Mouse (Mus musculus): ENCODE results near the gene Dhx37. TPM values are rescaled to one million over a fixed set of nuclear protein-coding genes. Genes with fewer than 3 reads are reported as not detected.
"Not testable (repeated sequence)": the region's sequence is repeated elsewhere in the genome, so short reads cannot be mapped to it uniquely, and the experiment has no call there.

The Dhx37 gene
- total RNA-seq, 2 experiments from 2014 or later: 4.3 to 4.4 TPM

- H3K27ac ChIP-seq: peak within 1 kb of the TSS; percentile 98
- peak; percentile 95 for DNase-seq
- H3K4me3 ChIP-seq: peak within 1 kb of the TSS; percentile 81
- intact Hi-C loops (cut with DNase I): loop anchor here (2.0 kb wide), 1 partner anchor 15 kb away; no protein-coding TSS in a partner anchor
- no peak for TF ChIP-seq CTCF (IDR thresholded peaks at IDR 0.05)
These were observed 44.1 kb downstream of the Dhx37 start, which contains the start of gene Ubc for GRCm38 (mm10) chr5:125389579-125390441. Gene Ubc, minus strand, starts transcription at chr5:125390202.

GRCm38 (mm10) chr5:125389131-125389578, 44.8 kb downstream of the Dhx37 start, which contains the start of gene Gm10382:
Gene Gm10382, plus strand, starts transcription at chr5:125389322.
- Histone ChIP-seq H3K4me3 (peak within 1 kb of the TSS; percentile 81), H3K27ac (peak within 1 kb of the TSS; percentile 98)
- intact Hi-C loops (cut with DNase I): loop anchor here (2.0 kb wide), 1 partner anchor 16 kb away; no protein-coding TSS in a partner anchor
- TF ChIP-seq CTCF (IDR thresholded peaks at IDR 0.05): no peak
- DNase-seq: peak; percentile 91

GRCm38 (mm10) chr5:125388358-125389092, 45.4 kb downstream of the Dhx37 start:
- intact Hi-C loops (cut with DNase I): loop anchor here (2.0 kb wide), 1 partner anchor 16 kb away; no protein-coding TSS in a partner anchor
- no peak for TF ChIP-seq CTCF (IDR thresholded peaks at IDR 0.05)

GRCm38 (mm10) chr5:125387295-125387694, 46.6 kb downstream of the Dhx37 start:
- H3K27ac ChIP-seq; intact Hi-C loops (cut with DNase I); DNase-seq: not testable (repeated sequence)
- peak overlapping the region; percentile 51 for H3K4me3 ChIP-seq

More at GRCm38 (mm10) chr5:125388358-125389092, 45.4 kb downstream of the Dhx37 start:
- peak overlapping the region; percentile 81 for H3K4me3 ChIP-seq
- DNase-seq: peak; percentile 38
- H3K27ac ChIP-seq: peak overlapping the region; percentile 98

GRCm38 (mm10) chr5:125385215-125385940, 48.5 kb downstream of the Dhx37 start:
- no peak for DNase-seq
- Histone ChIP-seq H3K4me3 (peak overlapping the region; percentile 64), H3K27ac (peak overlapping the region; percentile 43; the same call in 1 of the 2 replicates)
- intact Hi-C loops (cut with DNase I): no loop called here
- peak; percentile 4; the same call in 1 of the 2 replicates for TF ChIP-seq CTCF (IDR thresholded peaks at IDR 0.05)

- TF ChIP-seq CTCF (IDR thresholded peaks at IDR 0.05): no peak
- intact Hi-C loops (cut with DNase I): loop anchor here (5.0 kb wide), 1 partner anchor 78 kb away; no protein-coding TSS in a partner anchor
- Histone ChIP-seq H3K27ac (peak overlapping the region; percentile 17; the same call in 1 of the 2 replicates), H3K4me3 (peak overlapping the region; percentile 64)
- DNase-seq: peak; percentile 23
These were observed 49.3 kb downstream of the Dhx37 start for GRCm38 (mm10) chr5:125384512-125385214.

GRCm38 (mm10) chr5:125383637-125384420, 50.1 kb downstream of the Dhx37 start:
- no peak for DNase-seq
- no peak for TF ChIP-seq CTCF (IDR thresholded peaks at IDR 0.05)
- intact Hi-C loops (cut with DNase I): loop anchor here (5.0 kb wide), 1 partner anchor 78 kb away; no protein-coding TSS in a partner anchor
- Histone ChIP-seq H3K27ac (peak overlapping the region; percentile 38; the same call in 1 of the 2 replicates), H3K4me3 (peak overlapping the region; percentile 64)

GRCm38 (mm10) chr5:125382673-125383558, 51.0 kb downstream of the Dhx37 start:
- Histone ChIP-seq H3K4me3 (no peak overlapping the region), H3K27ac (peak overlapping the region; percentile 38; the same call in 1 of the 2 replicates)
- TF ChIP-seq CTCF (IDR thresholded peaks at IDR 0.05): peak; percentile 78
- peak; percentile 70 for DNase-seq
- intact Hi-C loops (cut with DNase I): loop anchor here (5.0 kb wide), 1 partner anchor 79 kb away; no protein-coding TSS in a partner anchor

- Histone ChIP-seq H3K27ac (peak overlapping the region; percentile 24), H3K4me3 (no peak overlapping the region)
- intact Hi-C loops (cut with DNase I): loop anchor here (5.0 kb wide), 1 partner anchor 80 kb away; no protein-coding TSS in a partner anchor
- no peak for TF ChIP-seq CTCF (IDR thresholded peaks at IDR 0.05)
- DNase-seq: no peak
These were observed 51.8 kb downstream of the Dhx37 start for GRCm38 (mm10) chr5:125381954-125382672.
